Mouse (Mus musculus): ENCODE results near the gene Dop1b. TPM values are rescaled to one million over a fixed set of nuclear protein-coding genes. Genes with fewer than 3 reads are reported as not detected.
"Not testable (repeated sequence)": the region's sequence is repeated elsewhere in the genome, so short reads cannot be mapped to it uniquely, and the experiment has no call there.

The Dop1b gene
- 21.7 and 29.2 TPM in 2 replicates for polyA plus RNA-seq (2012; rRNA removed)

DNA sequence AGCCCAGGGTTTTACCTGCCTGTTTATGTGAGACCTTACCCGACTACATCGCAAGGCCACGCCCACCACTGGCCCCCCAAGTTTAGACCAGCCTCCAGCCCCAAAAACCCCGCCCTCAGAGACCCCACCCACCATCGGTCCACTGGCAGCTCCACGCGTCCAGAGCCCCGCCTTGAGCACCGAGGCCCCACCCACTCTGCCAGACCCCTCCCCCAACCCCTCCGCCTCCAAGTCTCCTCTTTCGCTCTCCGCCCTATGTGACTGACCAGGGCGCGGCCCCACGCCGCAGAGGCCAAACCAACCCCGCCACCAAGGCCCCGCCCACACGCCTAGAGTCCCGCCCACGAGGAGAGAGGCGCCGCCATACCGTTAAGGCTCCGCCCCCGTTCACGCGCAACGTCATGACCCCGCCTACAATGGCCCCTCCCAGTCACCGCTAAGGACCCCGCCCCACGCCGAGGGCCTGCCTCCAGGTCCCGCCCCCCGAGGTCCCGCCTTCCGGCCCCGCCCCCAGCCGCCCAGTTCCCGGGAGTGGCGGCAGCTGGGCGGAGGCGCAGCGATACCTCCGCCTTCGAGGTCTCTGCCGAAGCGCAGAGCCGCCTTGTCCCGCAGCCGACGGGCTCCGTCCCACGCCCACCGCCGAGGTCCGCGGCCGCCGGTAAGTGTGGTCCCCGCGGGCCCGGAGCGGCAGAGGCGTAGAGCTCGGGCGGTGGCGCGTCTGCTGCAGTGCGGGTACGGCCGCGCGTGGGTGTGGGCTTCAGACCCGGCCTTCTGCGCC lies at the start of gene Dop1b:
Dop1b (plus strand) TSS at position 494 of the 778 bp plus-strand sequence.
- Histone ChIP-seq H3K4me1 (ENCODE audit: control insufficient read depth, insufficient read depth, low read length) (peaks cover 6% of the 10 kb centered on the region), H3K4me3 (ENCODE audit: control insufficient read depth, low read depth, low read length) (peak within 1 kb of the TSS; percentile 96), H3K27me3 (ENCODE audit: control insufficient read depth, insufficient read depth, low read length) (no peaks in the 10 kb centered on the region), H3K36me3 (ENCODE audit: control insufficient read depth, insufficient read depth, low read length) (no peaks in the 10 kb centered on the region), H3K27ac (ENCODE audit: control insufficient read depth, insufficient read depth, low read depth, low read length) (peak within 1 kb of the TSS; percentile 83)
- peak; percentile 78 for TF ChIP-seq POLR2A (IDR thresholded peaks at IDR 0.05; ENCODE audit: control insufficient read depth, low read depth, low read length)
- no peak for TF ChIP-seq CTCF (IDR thresholded peaks at IDR 0.05; ENCODE audit: control insufficient read depth, insufficient read depth, insufficient replicate concordance, low read depth, low read length)

- H3K4me1 ChIP-seq (ENCODE audit: control insufficient read depth, insufficient read depth, low read length): no peaks in the 10 kb centered on the region
- TF ChIP-seq CTCF (IDR thresholded peaks at IDR 0.05; ENCODE audit: control insufficient read depth, insufficient read depth, insufficient replicate concordance, low read depth, low read length) (no peak), POLR2A (IDR thresholded peaks at IDR 0.05; ENCODE audit: control insufficient read depth, low read depth, low read length) (no peak)
- no peaks in the 10 kb centered on the region for H3K36me3 ChIP-seq (ENCODE audit: control insufficient read depth, insufficient read depth, low read length)
- H3K27me3 ChIP-seq (ENCODE audit: control insufficient read depth, insufficient read depth, low read length): no peaks in the 10 kb centered on the region
- no peak overlapping the region for H3K4me3 ChIP-seq (ENCODE audit: control insufficient read depth, low read depth, low read length)
- H3K27ac ChIP-seq (ENCODE audit: control insufficient read depth, insufficient read depth, low read depth, low read length): no peak overlapping the region
These were observed 43.7 kb upstream of the Dop1b start for GRCm38 (mm10) chr16:93667976-93668375.

GRCm38 (mm10) chr16:93669521-93669920 lies 42.2 kb upstream of the Dop1b start:
- TF ChIP-seq POLR2A (IDR thresholded peaks at IDR 0.05; ENCODE audit: control insufficient read depth, low read depth, low read length) (no peak), CTCF (IDR thresholded peaks at IDR 0.05; ENCODE audit: control insufficient read depth, insufficient read depth, insufficient replicate concordance, low read depth, low read length) (no peak)
- Histone ChIP-seq H3K36me3 (ENCODE audit: control insufficient read depth, insufficient read depth, low read length) (no peaks in the 10 kb centered on the region), H3K4me3 (ENCODE audit: control insufficient read depth, low read depth, low read length) (no peak overlapping the region), H3K4me1 (ENCODE audit: control insufficient read depth, insufficient read depth, low read length) (no peaks in the 10 kb centered on the region), H3K27me3 (ENCODE audit: control insufficient read depth, insufficient read depth, low read length) (no peaks in the 10 kb centered on the region), H3K27ac (ENCODE audit: control insufficient read depth, insufficient read depth, low read depth, low read length) (no peak overlapping the region)

DNA sequence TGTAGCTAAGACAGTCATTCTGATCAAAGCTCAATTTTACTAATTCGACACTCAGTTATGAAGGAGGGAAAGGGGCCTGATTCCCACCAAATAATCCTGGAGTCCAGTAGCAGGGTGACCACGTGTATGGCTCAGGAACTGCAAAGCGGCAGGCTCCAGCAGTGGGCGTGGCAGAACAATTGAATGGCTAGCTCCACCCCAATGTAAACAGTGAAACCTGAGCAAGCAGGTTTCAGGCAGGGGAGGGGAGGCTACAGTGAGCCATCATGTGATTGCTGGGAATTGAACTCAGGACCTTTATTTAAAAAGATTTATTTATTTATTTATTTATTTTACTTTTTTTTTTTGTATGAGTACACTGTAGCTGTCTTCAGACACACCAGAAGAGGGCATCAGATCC lies 41.2 kb upstream of the Dop1b start:
- H3K4me1 ChIP-seq (ENCODE audit: control insufficient read depth, insufficient read depth, low read length); H3K27ac ChIP-seq (ENCODE audit: control insufficient read depth, insufficient read depth, low read depth, low read length); H3K27me3 ChIP-seq (ENCODE audit: control insufficient read depth, insufficient read depth, low read length); H3K36me3 ChIP-seq (ENCODE audit: control insufficient read depth, insufficient read depth, low read length); H3K4me3 ChIP-seq (ENCODE audit: control insufficient read depth, low read depth, low read length): not testable (repeated sequence)

GRCm38 (mm10) chr16:93671064-93671463 lies 40.6 kb upstream of the Dop1b start:
- no peaks in the 10 kb centered on the region for H3K4me1 ChIP-seq (ENCODE audit: control insufficient read depth, insufficient read depth, low read length)
- TF ChIP-seq POLR2A (IDR thresholded peaks at IDR 0.05; ENCODE audit: control insufficient read depth, low read depth, low read length): no peak
- peak; percentile 10; the same call in 1 of the 2 replicates for TF ChIP-seq CTCF (IDR thresholded peaks at IDR 0.05; ENCODE audit: control insufficient read depth, insufficient read depth, insufficient replicate concordance, low read depth, low read length)
- H3K27me3 ChIP-seq (ENCODE audit: control insufficient read depth, insufficient read depth, low read length): no peaks in the 10 kb centered on the region
- no peak overlapping the region for H3K27ac ChIP-seq (ENCODE audit: control insufficient read depth, insufficient read depth, low read depth, low read length)
- H3K36me3 ChIP-seq (ENCODE audit: control insufficient read depth, insufficient read depth, low read length): no peaks in the 10 kb centered on the region
- H3K4me3 ChIP-seq (ENCODE audit: control insufficient read depth, low read depth, low read length): no peak overlapping the region

DNA sequence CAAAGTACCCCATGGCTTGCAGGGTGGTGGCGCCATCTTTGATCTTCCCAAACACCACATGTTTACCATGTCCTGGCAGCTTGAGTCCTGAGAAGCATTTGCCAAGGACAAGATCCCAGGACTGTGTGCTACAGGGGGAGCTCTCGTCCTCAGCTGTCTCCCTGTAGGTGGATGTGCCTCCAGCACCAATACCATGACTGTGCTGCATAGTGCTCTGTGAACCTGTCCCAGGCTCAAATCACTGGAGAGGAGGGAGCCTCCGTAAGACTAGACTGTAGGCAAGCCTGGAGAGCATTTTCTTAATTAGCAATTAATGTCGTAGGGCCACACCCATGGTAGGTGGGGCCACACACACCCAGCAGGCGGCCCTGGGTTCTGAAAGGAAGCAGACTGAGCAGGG lies 35.3 kb upstream of the Dop1b start:
- Histone ChIP-seq H3K4me1 (ENCODE audit: control insufficient read depth, insufficient read depth, low read length) (no peaks in the 10 kb centered on the region), H3K36me3 (ENCODE audit: control insufficient read depth, insufficient read depth, low read length) (no peaks in the 10 kb centered on the region), H3K27ac (ENCODE audit: control insufficient read depth, insufficient read depth, low read depth, low read length) (no peak overlapping the region), H3K4me3 (ENCODE audit: control insufficient read depth, low read depth, low read length) (no peak overlapping the region), H3K27me3 (ENCODE audit: control insufficient read depth, insufficient read depth, low read length) (no peaks in the 10 kb centered on the region)
- TF ChIP-seq POLR2A (IDR thresholded peaks at IDR 0.05; ENCODE audit: control insufficient read depth, low read depth, low read length) (no peak), CTCF (IDR thresholded peaks at IDR 0.05; ENCODE audit: control insufficient read depth, insufficient read depth, insufficient replicate concordance, low read depth, low read length) (no peak)

GRCm38 (mm10) chr16:93678206-93678605 lies 33.5 kb upstream of the Dop1b start:
- Histone ChIP-seq H3K4me3 (ENCODE audit: control insufficient read depth, low read depth, low read length) (no peak overlapping the region), H3K36me3 (ENCODE audit: control insufficient read depth, insufficient read depth, low read length) (no peaks in the 10 kb centered on the region), H3K4me1 (ENCODE audit: control insufficient read depth, insufficient read depth, low read length) (peaks cover 10% of the 10 kb centered on the region), H3K27me3 (ENCODE audit: control insufficient read depth, insufficient read depth, low read length) (0 out of 2 replicates have a peak, but pooled peaks cover 3% of the 10 kb centered on the region), H3K27ac (ENCODE audit: control insufficient read depth, insufficient read depth, low read depth, low read length) (no peak overlapping the region)
- TF ChIP-seq POLR2A (IDR thresholded peaks at IDR 0.05; ENCODE audit: control insufficient read depth, low read depth, low read length) (no peak), CTCF (IDR thresholded peaks at IDR 0.05; ENCODE audit: control insufficient read depth, insufficient read depth, insufficient replicate concordance, low read depth, low read length) (no peak)

All from testis, adult 2 months (tissue).